Mouse (Mus musculus) heart, embryonic 14.5 days (tissue): ENCODE data around the gene Klk6. TPM values are rescaled to one million over a fixed set of nuclear protein-coding genes. Genes with fewer than 3 reads are reported as not detected.

Experiments
- ATAC-seq: fragments of 200-750 bp; cut with Nextera tagmentation; 2 replicates; pipeline ENCODE4 v1.8.0; 2017; ENCODE audit warnings: low read depth, moderate TSS enrichment; ENCODE audit not compliant: insufficient number of reproducible peaks, insufficient read depth, low FRiP score
- H3K27ac ChIP-seq, 2 experiments: fragments of 200-500 bp in 1 of 2; fragments of 300-500 bp in 1 of 2; sonication (generic) in 1 of 2; replicated peaks in 1 of 2; 2 replicates each; pipeline ENCODE4 v1.5.1; 2012 to 2014; ENCODE audit warnings: low read depth in 2 of 2, low read length in 2 of 2, control low read depth in 1 of 2, mild to moderate bottlenecking in 1 of 2, mixed read lengths in 1 of 2; ENCODE audit not compliant: control insufficient read depth in 1 of 2, insufficient read depth in 1 of 2
- H3K27me3 ChIP-seq: fragments of 300-500 bp; sonication (generic); 2 replicates; pipeline ENCODE4 v1.6.1; 2014; ENCODE audit warnings: mild to moderate bottlenecking, low read length, control low read depth; ENCODE audit not compliant: control insufficient read depth, insufficient read depth
- H3K36me3 ChIP-seq: fragments of 300-500 bp; sonication (generic); 2 replicates; pipeline ENCODE4 v1.6.1; 2014; ENCODE audit warnings: mild to moderate bottlenecking, control low read depth, low read length, mixed read lengths; ENCODE audit not compliant: control insufficient read depth, insufficient read depth
- H3K4me1 ChIP-seq, 2 experiments: fragments of 200-500 bp in 1 of 2; fragments of 300-500 bp in 1 of 2; sonication (generic) in 1 of 2; 2 replicates each; pipeline ENCODE4 v1.6.1; 2012 to 2014; ENCODE audit warnings: low read length in 2 of 2, control low read depth in 1 of 2, mixed read lengths in 1 of 2; ENCODE audit not compliant: control insufficient read depth in 2 of 2, insufficient read depth in 2 of 2
- H3K4me2 ChIP-seq: fragments of 300-500 bp; sonication (generic); 2 replicates; pipeline ENCODE4 v1.6.1; 2014; ENCODE audit warnings: mild to moderate bottlenecking, low read length
- H3K4me3 ChIP-seq, 2 experiments: fragments of 200-500 bp in 1 of 2; fragments of 300-500 bp in 1 of 2; sonication (generic) in 1 of 2; 2 replicates each; pipeline ENCODE4 v1.5.1; 2012 to 2014; ENCODE audit warnings: low read length in 2 of 2, mild to moderate bottlenecking in 2 of 2, control low read depth in 1 of 2, low read depth in 1 of 2, moderate library complexity in 1 of 2; ENCODE audit not compliant: control insufficient read depth in 1 of 2, insufficient read depth in 1 of 2
- H3K9ac ChIP-seq: fragments of 300-500 bp; sonication (generic); 2 replicates; pipeline ENCODE4 v1.6.1; 2014; ENCODE audit warnings: mild to moderate bottlenecking, low read length
- H3K9me3 ChIP-seq: fragments of 300-500 bp; sonication (generic); 2 replicates; pipeline ENCODE4 v1.6.1; 2016; ENCODE audit warnings: low read length, control low read depth; ENCODE audit not compliant: control insufficient read depth
- WGBS: fragments of 180-500 bp; shearing (Covaris S2); extraction: QIAGEN DNeasy Blood & Tissue Kit; methylation state at CpG from one replicate; pipeline ENCODE4 v1.1.7; 2014; 5-methylcytosine and 5-hydroxymethylcytosine counted together
- polyA plus RNA-seq: library from polyadenylated mRNA; unstranded; fragments of >200 nt; fragmentation: Nextera tagmentation; extraction: Ambion mirVana; gene quantifications from 2 replicates; pipeline ENCODE4 v1.2.1, GENCODE M21; 2014

Gene Klk6
- polyA plus RNA-seq, 1 experiment from 2014 or later, result not detected

DNA sequence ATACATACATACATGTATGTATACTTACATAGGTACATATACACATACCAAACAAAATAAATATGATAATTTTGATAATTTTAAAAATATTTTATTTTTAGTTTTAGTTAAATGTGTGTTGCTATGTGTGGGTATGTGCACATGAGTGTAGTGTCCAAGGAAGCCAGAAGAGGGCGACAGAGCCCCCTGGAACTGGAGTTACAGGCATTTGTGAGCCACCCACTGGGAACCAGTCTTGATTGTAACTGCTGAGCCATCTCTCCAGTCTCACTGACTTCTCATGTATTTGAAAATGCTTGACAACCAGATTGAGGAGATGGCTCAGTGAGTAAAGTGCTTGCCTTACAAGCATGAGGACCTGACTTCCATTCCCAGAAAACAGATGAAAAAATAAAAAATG is 54.0 kb downstream of the Klk6 start:
- H3K27ac ChIP-seq, result no peak overlapping the region
- H3K9me3 ChIP-seq, result no peaks in the 10 kb centered on the region
- no peak overlapping the region for H3K4me3 ChIP-seq
- no peaks in the 10 kb centered on the region for H3K4me1 ChIP-seq
- H3K9ac ChIP-seq, result no peak overlapping the region
- ATAC-seq, result no peak
- H3K27me3 ChIP-seq, result peaks cover 20% of the 10 kb centered on the region
- no peak overlapping the region for H3K4me2 ChIP-seq
- H3K36me3 ChIP-seq, result no peaks in the 10 kb centered on the region
- WGBS, result 23% methylated on average over 1 of the region's 1 CpGs

DNA sequence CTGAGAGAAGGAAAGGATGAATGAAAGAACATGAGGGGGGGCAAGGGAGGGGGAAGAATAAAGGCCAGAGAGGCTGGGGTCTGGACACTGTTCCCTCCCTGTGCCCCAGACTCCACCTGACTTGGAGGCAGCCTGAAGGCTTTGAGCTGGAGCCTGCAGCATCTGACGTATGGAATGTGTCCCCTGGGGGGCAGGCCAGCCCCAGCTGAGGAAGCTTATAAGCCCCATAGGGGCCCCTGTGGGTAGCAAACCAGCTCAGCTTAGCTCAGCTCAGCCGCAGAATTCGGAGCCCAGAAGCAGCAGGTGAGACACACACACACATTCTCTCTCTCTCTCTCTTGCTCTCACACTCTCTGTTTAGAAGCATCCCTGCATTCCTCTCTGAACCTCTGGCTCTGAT is 56.6 kb downstream of the Klk6 start, which contains the start of gene Klk4:
TSS of gene Klk4 (plus strand) at position 249 of the 400 bp plus-strand sequence.
- Histone ChIP-seq H3K4me3 (no peak within 1 kb of the TSS), H3K9me3 (no peaks in the 10 kb centered on the region), H3K27me3 (peaks cover 31% of the 10 kb centered on the region), H3K4me2 (no peak within 1 kb of the TSS), H3K27ac (no peak within 1 kb of the TSS), H3K4me1 (no peaks in the 10 kb centered on the region), H3K36me3 (no peaks in the 10 kb centered on the region), H3K9ac (no peak within 1 kb of the TSS)
- no peak for ATAC-seq
- 0% methylated on average over 3 of the region's 3 CpGs for WGBS

Other genes starting within 250 kb of the Klk6 start
- gene Zfp719, start 244.9 kb upstream of the Klk6 start, polyA plus RNA-seq, result 7.8 and 7.9 TPM in 2 replicates
- not detected in 2 replicates for gene Zfp819, start 217.3 kb upstream of the Klk6 start, polyA plus RNA-seq
- gene Ceacam18, start 189.8 kb upstream of the Klk6 start, polyA plus RNA-seq, result not detected in 2 replicates
- gene Siglece, start 164.3 kb upstream of the Klk6 start, polyA plus RNA-seq, result 0.31 and 0.49 TPM in 2 replicates
- gene Ctu1, start 152.5 kb upstream of the Klk6 start, polyA plus RNA-seq, result 3.4 and 4.9 TPM in 2 replicates
- not detected in 2 replicates for gene Klk14, start 134.1 kb upstream of the Klk6 start, polyA plus RNA-seq
- gene Klk13, start 111.9 kb upstream of the Klk6 start, polyA plus RNA-seq, result not detected in 2 replicates
- not detected in 2 replicates for gene Klk12, start 55.6 kb upstream of the Klk6 start, polyA plus RNA-seq
- gene Klk11, start 49.9 kb upstream of the Klk6 start, polyA plus RNA-seq, result not detected in 2 replicates
- gene Klk10, start 43.5 kb upstream of the Klk6 start, polyA plus RNA-seq, result 0.19 and 0.34 TPM in 2 replicates
- not detected in 2 replicates for gene Klk9, start 32.6 kb upstream of the Klk6 start, polyA plus RNA-seq
- 24.2 and 26.3 TPM in 2 replicates for gene Klk8, start 26.9 kb upstream of the Klk6 start, polyA plus RNA-seq
- gene Klk7, start 13.2 kb upstream of the Klk6 start, polyA plus RNA-seq, result 0.11 and 0.20 TPM in 2 replicates
- gene Klk5, start 17.5 kb downstream of the Klk6 start, polyA plus RNA-seq, result not detected in 2 replicates
- not detected in 2 replicates for gene Klk4, start 56.7 kb downstream of the Klk6 start, polyA plus RNA-seq
- gene Klk15, start 109.2 kb downstream of the Klk6 start, polyA plus RNA-seq, result not detected in 2 replicates
- gene Klk1b8, start 126.2 kb downstream of the Klk6 start, polyA plus RNA-seq, result not detected in 2 replicates
- gene Klk1b1, start 142.3 kb downstream of the Klk6 start, polyA plus RNA-seq, result not detected in 2 replicates
- not detected in 2 replicates for gene Klk1b9, start 151.6 kb downstream of the Klk6 start, polyA plus RNA-seq
- gene Klk1b11, start 171.4 kb downstream of the Klk6 start, polyA plus RNA-seq, result not detected in 2 replicates
- gene Klk1b26, start 187.7 kb downstream of the Klk6 start, polyA plus RNA-seq, result not detected in 2 replicates
- gene Klk1b27, start 227.8 kb downstream of the Klk6 start, polyA plus RNA-seq, result not detected in 2 replicates